Mouse (Mus musculus) cerebellum, postnatal 25 days (tissue): ENCODE measurements around the gene Fancf.

Source experiments
- DNase-seq, 2 experiments: peaks; one replicate each; pipeline ENCODE4 v3.0.0; 2021; ENCODE audit warnings: mixed read lengths in 2 of 2

Gene Fancf

DNA sequence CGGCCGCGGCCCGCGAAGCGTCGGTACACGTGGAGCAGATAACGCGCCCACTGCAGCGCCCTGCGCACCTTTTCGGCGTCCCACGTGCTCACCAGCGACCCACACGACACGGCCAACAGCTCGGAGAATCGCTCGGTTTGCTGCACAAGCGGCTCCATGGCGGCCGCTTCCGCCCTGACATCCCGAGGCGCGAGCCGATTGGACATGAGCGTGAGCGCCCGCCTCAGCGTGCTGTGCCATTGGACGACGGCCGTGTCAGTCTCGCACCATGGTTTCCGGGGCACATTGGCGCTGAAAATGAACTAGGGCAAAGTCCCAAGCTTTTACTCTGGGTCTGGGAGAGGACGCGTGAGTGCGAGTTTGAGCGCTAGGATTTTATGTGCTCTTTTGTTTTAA lies at the start of gene Fancf:
TSS of gene Fancf (minus strand) at position 171 of the 396 bp plus-strand sequence.
- peak; percentile 99 to 100 for DNase-seq

DNA sequence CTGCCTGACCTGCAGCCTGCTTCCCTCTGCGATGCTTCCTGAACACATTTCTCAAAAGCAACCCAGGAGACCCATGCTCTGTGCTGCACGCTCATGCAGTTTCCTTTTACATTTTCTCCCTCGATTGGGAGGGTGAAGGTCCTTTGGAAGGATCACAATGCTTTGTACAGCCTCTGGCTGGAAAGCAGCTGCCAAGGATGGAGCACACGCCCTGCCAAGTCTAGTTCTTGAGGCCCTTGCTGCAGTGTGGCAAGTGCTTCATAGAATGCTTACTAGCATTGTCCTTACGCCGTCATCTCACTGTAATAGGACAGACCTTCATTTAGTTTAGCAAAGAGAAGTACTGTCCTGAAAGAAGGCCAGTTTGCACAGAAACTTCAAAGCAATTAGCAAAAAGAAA lies 37.0 kb upstream of the Fancf start:
- DNase-seq: no peak

DNA sequence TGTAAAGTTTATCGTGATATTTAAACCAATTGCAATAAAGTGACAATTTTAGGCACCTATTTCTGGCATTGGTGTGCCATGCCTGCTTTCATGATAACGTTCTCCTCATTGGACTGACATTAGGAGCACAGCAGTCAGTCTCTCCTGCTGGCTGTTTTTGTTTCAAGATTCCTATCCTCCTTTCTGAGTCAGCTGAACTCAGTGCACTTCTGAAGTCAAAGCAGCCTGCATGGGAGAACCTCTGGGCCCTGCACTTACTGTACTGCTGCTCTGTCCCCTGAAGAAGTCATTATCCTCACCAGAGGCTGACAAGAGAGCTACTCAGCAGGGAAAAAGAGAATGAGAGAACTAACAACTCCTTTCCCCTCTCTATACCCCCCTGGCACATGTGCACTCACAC lies 32.9 kb upstream of the Fancf start:
- no peak for DNase-seq

DNA sequence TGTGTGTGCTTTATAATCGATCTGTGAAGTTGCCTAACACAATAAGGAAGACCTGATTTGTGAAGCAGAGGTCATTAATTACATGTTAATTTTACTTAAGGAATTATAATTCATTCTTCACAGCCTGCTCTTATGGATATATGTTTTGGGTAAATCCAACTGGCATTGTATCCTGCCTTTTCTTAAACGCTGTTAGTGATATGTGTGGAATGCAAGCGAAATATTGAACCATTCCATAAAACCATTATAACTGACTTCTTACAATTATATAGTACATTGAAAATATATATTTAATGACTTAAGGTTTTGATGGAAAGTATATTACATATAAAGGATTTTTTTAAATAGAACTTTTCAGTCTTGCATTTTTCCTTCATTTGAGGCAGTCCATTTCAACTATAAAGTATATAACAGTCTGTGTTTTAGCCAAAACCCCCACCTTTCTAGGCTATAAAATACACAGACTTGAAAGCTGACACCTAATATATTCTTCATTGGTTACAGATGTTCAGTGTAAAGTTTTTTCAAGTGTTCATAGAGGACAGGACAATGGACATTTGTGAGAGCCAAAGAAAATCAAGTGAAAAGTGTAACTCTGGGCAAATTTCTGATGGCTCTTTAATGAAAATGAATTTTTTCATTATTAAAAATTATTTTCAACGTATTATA lies 32.2 kb upstream of the Fancf start:
- DNase-seq: no peak

DNA sequence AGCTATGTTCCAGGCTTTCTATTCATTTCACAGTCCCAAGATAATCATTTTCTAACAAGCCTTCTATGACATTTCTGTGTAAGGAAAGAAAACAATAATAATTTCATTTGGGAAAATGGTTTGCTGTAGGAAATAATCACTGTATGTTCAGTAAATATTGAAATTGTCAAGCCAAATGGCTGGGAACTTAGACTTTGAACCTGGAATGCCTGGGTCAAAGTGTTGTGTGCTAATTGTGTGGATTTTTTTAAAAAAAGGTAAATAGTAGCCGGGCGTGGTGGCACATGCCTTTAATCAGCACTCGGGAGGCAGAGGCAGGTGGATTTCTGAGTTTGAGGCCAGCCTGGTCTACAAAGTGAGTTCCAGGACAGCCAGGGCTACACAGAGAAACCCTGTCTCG lies 30.9 kb upstream of the Fancf start:
- no peak for DNase-seq

DNA sequence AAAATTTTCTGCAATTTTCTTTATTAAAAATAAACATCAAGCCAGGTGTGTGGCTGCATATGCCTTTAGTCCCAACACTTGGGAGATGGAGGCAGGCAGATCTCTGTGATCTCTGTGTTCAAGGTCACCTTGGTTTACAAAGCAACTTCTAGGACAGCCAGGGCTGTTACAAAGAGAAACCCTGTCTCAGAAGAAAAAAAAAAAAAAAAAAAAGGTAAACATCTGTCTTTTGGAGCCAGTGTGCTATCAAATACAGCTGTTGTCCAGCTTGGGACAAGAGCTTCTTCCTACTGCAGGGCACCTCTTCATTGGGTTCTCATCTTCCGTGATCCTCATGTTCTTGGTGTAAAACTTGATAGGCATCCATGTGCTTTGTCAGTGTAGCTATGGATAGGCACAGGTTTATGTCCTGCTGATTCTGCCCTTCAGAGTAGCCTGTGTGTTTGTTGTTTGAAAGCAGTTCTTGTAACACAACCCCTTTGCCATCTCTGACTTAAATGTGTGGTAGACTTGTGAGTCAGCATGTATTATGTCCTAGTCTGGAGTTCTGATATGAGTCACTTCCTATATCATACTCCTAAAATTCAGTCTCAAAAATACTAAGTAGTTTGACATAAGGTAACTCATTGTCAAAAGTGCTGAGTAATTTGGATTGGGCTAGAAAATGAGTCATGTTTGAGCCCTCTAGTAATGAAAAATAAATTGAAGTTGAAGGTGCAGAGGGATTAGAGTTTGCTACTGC lies 30.3 kb upstream of the Fancf start:
- DNase-seq: no peak

DNA sequence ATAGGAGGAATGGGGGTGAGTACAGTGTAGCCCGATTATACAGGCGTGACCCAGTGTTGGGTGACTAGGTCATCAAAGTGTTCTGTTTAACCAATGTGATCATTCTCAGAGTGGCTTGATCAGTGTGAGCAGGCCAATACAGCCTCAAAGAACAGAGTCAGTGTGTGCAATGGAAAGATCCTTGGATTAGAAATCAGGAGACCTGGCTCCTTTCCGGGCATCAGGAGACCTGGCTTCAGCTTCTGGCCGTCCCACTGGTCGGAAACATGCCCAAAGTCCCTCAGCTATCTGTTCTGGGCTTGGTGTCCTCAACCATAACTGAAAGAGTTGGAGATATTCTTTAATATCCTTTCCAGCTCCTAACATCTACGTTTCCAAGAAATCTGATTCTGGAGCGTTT lies 27.5 kb upstream of the Fancf start:
- DNase-seq: no peak

DNA sequence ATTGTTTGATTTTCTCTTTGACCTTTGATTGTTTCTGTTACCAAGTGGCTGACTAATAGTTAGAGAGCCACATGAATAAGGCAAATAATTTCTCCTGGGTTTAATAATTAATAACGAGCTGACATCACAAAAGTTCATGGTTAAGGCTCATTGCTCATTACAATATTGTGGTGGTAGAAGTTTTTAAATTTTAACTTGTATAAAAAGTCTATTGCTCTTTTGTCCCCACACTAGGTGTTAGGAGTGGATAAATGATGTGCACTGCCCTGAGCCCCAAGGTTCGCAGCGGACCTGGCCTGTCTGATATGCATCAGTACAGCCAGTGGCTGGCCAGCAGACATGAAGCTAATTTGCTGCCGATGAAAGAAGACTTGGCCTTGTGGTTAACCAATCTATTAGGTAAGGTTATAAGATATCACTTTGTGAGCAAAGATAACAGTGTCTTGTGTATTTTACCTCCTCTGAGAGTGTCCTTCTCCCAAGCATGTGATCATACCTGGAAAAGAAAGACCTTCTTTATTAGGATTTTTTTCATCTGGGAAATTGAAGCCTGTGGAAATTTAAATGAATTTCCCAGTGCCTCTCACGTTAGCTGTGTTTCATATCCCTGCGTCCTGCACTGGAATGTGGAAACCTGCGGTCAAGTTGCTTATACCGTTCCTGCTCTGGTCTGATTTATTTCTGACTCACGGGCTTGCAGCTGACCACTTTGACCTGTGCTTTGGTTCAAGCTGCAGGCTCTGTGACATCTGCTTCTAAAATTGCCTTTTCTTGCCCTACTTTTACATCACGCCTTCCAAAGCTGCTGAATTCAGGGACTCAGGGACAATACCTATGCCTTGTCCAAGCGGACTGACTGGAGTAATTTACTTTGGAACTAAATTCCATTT lies 25.9 kb upstream of the Fancf start:
- DNase-seq: peak in 1 of 2 experiments; percentile 4

DNA sequence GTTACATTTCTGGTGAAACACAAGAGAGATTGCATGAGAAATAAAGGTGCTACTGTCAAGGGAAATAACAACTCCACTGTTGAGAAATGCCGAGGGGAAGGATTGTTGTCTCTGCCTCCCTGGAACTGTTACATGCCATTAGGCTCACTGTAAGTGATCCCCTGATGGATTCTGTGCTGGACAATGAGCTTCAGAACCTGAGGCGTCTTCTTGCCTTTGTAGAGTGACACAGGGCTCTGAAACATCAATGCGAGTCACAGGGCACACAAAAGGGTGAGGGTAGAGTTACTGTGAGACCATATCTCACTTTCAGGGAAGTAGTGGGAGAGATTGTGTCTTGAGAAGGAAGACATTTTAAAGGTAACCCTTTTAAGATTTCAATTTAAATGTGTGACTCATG lies 23.3 kb upstream of the Fancf start:
- DNase-seq: no peak

DNA sequence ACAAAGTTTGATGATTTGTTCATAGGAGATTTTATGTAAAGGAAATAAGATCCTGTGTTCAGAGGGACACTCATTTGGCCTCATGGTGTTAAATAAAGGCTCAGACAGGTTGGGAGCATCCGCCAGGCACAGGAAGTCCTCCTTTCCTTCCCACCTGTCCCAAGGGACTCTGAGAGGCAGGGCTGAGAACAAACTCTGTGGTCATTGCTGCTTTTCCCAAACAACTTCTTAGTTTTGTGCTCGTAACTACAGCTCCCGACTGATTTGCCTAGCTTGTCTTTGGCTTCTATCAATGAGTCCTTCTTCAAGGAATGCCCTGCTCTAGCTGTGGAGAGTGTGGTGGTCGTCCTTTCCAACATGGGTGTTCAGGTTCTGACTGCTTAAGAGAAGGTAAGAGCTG lies 18.1 kb upstream of the Fancf start:
- no peak for DNase-seq

DNA sequence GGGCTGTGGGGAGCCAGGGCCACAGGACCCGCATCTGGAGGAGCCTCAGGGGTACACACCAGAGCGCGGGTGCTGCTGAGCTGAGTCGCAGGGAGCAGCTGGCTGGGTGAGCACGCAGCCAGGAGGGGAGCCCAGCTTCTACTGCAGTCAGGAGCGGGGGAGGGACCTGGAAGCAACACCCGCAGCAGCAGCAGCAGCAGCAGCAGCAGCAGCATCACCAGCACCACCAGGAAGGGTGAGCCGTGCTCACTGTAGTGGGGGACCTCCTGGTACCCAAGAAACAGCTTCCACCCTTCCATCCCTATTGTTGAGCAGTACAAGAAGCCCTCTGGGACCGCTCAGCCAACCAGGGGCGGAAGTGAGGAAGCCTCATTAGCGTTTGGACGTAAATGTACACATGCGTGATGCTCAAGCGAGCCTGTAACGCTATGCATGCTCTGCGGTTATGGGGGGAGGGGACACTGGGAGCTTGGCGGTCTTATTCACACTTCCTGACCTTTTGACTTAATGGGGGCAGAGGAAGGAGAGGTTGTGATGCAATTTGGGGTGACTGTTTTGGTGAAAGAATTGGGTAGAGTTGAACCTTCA lies 17.2 kb upstream of the Fancf start:
- peak; percentile 33 to 38 for DNase-seq

DNA sequence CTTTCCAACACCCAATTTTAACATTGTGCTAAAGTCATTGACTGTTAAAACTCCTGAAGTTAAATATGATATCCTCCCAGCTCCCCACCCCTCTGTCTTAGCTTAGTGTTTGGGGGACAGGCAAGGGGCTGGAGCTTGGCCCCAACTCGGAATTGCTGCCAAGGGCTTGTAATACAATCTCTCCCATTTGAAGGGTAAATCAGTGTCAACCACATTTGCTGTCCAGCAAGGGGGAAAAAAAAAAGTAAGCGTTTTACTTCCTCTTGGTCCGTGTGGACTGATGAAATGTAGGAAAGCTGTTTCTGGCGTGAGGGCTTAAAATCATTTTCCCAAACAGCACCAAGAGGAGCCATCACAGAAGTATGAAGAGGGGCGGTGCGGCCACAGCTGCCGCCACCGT lies 16.7 kb upstream of the Fancf start:
- DNase-seq: no peak

DNA sequence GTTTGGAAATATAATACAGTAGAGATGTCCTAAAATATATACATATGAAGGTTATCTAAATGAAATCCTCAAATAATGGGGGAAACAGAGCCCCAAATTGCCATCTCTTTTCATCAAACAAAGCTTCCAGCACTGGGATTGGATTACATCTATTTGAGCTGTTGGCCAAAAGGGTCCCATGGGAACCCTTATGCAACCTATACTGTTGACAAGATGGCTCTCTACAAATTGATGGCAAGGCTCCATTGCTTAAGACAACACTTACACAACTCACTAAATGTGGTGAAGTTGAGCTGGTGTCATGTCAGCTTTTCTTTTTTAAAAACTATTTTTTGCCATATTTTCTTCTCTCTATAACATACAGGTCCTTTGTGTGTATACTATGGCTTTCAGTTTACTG lies 14.2 kb upstream of the Fancf start:
- no peak for DNase-seq

DNA sequence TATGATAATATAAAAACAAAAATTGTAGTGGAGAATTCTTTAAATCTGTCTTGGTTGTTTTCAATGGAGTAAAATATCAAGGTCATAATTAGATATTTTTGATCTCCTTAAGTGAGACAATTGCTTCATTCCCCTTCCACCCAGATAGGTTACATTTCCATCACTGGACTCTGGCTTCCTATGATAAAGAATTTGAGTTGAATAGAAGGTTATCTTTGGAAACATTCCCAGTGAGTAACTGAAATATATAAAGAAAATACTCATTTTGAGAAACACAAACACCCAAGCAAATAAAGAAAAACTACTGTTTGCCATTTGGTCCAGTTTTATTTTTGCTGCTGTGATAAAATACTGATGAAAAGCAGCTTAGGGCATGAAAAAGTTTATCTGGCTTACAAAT lies 10.5 kb upstream of the Fancf start:
- no peak for DNase-seq

DNA sequence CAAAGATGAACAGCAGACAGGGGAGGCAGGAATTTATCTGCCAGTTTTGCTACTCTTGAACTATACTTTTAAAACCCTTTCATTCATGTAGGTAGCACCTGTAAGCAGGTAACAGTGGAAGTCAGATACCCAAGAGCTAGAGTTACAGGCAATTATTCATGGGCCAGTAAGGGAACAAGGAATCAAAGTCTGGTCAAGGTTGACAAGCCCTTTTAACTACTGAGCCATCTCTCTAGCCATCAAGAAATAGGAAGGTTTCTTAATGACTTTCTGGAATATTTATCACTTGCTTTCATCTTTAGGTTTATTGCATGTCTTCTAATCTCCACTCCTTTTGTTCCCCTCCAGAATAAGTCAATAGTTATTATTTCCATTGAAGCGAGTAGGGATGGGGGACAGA lies 10.0 kb upstream of the Fancf start:
- no peak for DNase-seq

DNA sequence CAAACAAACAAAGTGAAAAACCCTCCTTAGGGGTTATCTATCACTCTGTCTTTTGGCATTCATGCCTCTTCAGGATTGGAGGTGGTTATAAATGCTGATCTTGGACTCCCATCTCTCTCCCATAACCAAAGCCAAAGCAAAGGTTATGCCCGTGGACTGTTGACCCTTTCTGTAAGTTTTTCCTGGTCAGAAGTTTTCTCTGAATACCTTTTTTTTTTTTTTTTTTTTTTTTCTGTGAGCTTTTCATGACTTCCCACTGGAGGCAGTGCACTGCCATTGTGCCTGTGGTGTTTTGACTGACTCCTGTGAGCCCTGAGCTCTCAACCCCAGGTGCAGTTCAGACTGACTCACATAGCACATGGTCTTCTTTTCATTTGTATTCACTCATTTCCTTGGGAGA lies 5.9 kb upstream of the Fancf start:
- no peak for DNase-seq

DNA sequence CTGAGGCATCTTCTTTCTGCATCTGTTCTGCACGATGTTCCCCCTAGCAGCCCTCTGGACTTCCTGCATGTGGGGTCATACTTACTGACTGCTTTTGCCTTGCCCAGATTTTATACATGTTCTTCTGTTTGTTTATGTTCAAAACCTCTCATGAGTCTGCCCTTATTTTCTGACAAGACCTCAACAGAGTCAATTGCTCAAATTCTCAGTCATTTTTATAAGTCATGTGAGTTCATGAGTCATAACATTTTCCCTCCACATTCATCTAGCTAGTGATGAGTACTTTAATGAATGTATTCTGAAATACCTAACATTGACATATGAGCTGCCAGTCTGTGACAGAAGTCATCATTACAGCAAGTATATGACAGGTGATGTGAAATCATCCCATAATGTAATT lies 3.3 kb upstream of the Fancf start:
- no peak for DNase-seq

DNA sequence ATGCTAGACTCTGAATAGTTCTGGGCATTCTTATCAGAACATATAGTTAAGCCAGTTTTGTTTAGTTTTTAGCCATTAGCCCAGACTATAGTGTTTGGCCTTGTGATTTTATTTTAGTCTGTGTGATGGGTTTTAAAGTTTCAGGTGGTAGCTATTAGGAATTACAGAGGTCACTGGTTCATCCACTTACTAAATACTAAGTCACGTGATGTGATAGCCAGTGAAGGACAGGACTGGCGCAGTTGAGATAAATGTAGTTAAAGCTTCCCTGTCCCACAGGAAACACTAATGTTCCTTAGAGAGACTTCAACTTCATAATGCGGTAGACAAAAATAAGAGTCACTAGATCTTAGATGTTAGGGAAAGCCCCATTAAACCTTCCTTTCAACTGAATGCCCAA lies 775 bp upstream of the Fancf start:
- no peak for DNase-seq

DNA sequence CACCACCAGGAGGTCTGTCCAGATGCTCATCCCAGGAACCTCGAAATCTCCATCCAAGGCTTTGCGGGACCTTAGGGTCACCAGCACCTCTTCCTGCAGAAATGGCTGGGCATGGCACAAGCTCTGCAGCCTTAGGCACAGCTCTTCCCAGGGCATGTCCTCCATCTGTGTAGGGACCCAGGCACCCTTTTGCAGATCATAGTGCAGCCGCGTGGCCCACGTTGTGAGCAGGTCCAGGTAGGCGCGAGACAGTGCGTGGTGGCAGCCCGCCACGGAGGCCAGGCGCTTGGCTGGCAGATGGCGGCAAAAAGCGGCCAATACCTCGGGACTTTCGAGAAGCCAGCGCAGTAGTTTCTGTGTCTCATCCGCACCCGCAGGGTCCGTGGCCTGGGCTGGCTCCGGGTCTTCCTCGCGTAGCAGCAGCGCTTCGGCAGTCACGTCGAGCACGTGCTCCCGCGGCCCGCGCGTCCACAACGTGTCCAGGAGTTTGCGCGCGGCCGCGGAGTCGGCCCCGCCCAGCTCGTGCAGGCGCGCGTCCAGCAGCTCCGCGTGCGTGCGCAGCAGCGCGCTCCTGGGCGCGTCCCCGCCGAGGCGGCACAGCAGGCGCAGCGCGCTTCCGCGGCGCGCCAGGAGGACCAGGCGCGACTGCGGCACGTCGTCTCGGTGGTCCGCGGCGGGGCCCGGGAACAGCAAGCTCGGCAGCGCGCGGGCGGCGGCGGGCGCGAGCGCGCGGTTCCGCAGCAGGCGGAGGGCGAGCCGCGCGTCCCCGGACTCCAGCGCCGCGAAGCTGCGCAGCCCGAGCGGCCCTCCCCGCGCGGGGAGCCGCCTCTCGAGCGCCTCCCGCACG lies 594 bp downstream of the Fancf start, which contains the start of gene Gas2:
TSS of gene Gas2 (plus strand) at position 766 of the 847 bp plus-strand sequence.
- peak; percentile 94 to 95 for DNase-seq

DNA sequence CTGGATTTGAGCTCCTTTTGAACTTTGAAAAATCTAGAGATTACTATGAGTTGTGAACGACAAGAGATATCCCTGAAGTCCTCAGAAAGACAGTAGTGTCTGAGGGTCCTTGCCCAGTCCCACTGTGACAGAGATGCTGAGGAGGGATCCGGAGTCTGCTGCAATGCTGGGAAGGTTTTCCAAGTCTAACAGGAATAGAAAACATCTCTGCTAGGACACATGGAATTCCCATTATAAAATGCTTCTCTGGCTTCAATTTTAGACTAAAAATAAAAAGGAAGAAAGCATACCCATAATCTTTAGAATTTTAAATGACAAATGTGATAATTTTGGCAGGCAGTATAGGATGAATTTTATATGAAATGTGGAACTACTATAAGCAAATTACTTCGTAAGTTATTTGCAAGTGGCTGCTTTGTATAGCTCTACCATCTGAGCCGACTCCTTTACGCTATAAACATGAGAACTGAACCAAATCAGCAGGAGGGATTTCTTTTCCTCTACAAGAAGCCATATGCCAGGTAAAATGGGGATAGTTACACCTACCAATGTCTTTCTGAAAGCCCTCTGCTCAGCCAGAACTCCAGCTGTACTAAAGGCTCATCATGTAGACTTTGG lies 10.1 kb downstream of the Fancf start:
- DNase-seq: no peak

DNA sequence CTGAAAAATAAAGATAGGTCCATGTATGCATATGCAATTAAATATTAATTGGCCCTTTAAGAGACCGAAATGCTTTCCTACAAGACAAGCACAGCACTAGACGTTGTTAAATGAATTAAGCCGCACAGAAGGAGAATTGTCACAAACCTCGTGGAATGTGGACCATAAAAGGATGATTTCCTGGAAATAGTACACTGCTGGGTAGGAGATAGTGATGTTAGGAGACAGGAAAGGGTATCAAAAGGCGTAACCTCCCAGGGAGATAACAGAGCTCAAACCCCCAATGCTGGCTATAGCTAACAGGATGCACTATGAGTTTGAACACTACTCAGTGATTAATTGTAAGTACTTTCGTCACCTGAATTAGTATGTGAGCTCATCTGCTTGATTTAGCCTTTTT lies 11.2 kb downstream of the Fancf start:
- DNase-seq: no peak

DNA sequence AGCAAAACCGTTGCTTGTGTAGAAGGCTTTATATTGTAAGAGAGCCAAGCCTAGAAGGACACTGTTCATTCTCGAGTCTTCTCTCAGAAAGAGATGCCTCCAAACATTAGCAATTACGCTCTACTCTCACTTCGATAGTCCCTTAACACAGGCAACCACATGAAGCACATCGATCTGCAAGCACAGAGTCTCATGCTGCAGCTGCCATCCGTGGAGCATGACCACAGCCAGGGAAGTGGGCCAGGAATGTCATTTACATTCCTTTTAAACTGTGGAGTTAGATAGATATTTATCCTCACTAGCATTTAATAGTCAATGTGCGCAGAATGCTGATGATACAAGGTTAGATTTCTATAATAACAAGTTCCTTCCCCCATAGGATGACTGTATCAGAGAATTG lies 21.6 kb downstream of the Fancf start:
- DNase-seq: no peak
